Mouse (Mus musculus): ENCODE results near the gene F7.

GRCm38 (mm10) chr8:12985259-12985658, 40.6 kb upstream of the F7 start:
- TF ChIP-seq CTCF (IDR thresholded peaks at IDR 0.05; ENCODE audit: insufficient read depth, low read depth, low read length) = no peak
- no peak for TF ChIP-seq POLR2A (IDR thresholded peaks at IDR 0.05; ENCODE audit: insufficient read depth, low read depth, low read length)

All from olfactory bulb, adult 2 months (tissue).